Mouse (Mus musculus): ENCODE measurements around the gene Hils1.

Gene Hils1

DNA sequence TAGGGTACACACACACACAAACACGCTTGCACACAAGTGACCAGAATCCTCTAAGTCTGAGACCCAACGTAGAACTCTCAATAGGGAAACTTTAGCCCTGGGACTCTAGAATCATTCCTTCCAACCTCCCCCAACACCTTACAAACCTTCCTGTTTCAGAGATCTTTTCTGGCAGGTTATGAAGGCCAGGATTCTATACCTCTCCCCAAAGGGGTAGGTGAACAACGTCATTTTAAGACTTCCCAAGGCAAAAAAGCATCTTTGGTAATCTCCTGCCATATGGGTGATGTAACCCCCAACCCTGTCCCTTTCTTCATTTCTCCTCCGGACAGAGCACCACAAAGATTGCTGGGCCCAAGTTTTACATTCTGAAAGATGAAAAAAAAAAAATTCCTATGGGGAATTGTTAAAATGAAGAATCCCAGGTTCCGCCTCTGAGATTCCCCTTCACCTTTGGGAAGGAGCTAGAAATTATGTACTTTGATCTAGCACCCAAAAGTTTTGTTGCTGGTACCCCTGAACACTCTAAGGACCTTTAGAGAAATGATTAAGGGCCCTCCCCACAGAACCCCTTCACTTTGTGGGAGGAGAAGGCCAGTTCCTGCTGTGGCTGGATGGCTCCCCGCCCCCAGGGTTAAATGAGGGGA is 22.8 kb downstream of the Hils1 start:
- DNase-seq, result peak; percentile 54

DNA sequence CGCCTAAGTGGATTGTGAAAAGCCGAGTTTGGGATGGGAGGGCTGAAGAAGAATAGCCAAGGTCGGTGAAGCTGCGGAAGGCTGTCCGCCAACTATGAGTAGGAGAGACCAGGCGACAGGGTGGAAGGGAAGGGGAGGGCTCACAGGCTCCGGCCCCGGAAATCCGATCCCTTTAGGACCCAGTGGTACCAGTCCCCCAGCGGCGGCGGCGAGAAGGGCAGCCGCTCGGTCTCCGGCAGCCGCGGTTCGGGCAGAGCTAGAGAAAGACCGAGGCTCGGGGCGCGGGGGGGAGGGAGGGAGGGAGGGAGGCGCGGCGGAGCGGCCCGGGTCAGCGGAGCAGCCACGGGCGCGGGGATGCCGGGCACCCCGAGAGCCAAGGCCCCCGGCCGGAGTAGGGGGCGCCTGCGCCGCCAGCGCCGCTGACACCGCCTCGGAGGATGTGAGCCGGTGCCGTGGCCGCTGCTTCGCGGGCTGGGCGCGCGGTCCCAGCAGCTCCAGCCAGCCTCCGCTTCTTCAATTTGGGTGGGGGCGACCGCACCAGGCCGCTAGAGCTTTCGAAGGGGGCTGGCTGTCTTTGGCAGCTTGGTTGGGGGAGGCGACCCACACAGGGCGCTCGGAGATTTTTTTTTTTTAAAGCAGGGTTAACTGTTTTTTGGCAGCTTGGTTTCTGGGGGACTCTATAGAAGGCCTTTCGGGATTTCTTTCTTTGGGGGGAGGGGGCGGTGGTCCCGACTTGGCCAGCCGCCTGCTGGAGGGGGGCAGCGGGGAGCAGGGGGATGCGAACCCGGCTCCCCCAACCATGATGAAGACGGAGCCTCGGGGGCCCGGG is 23.6 kb downstream of the Hils1 start, which contains the start of gene Ppp1r9b:
Gene Ppp1r9b (plus strand): TSS at position 287 of the 829 bp plus-strand sequence.
- DNase-seq, result peak; percentile 90

DNA sequence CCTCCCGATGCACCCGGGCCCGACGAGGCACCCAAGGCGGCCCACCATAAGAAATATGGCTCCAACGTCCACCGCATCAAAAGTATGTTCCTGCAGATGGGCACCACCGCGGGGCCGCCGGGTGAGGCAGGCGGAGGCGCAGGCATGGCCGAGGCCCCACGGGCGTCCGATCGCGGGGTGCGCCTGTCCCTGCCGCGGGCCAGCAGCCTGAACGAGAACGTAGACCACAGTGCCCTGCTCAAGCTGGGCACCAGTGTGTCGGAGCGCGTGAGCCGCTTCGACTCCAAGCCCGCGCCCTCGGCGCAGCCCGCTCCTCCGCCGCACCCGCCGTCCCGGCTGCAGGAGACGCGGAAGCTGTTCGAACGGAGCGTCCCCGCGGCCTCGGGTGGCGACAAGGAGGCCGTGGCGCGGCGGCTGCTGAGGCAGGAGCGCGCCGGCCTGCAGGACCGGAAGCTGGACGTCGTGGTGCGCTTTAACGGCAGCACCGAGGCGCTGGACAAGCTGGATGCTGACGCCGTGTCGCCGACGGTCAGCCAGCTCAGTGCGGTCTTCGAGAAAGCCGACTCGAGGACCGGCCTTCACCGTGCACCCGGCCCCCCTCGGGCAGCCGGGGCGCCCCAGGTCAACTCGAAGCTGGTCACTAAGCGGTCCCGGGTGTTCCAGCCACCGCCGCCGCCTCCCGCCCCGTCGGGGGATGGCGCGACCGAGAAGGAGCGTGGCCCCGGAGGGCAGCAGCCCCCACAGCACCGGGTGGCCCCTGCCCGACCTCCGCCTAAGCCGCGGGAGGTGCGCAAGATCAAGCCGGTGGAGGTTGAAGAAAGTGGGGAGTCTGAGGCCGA is 24.5 kb downstream of the Hils1 start:
- no peak for DNase-seq

DNA sequence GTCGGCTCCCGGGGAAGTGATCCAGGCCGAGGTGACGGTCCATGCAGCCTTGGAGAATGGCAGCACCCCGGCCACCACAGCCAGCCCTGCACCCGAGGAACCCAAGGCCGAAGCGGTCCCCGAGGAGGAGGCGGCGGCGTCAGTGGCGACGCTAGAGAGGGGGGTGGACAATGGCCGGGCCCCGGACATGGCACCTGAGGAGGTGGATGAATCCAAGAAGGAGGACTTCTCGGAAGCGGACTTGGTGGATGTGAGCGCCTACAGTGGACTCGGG is 25.0 kb downstream of the Hils1 start:
- no peak for DNase-seq

DNA sequence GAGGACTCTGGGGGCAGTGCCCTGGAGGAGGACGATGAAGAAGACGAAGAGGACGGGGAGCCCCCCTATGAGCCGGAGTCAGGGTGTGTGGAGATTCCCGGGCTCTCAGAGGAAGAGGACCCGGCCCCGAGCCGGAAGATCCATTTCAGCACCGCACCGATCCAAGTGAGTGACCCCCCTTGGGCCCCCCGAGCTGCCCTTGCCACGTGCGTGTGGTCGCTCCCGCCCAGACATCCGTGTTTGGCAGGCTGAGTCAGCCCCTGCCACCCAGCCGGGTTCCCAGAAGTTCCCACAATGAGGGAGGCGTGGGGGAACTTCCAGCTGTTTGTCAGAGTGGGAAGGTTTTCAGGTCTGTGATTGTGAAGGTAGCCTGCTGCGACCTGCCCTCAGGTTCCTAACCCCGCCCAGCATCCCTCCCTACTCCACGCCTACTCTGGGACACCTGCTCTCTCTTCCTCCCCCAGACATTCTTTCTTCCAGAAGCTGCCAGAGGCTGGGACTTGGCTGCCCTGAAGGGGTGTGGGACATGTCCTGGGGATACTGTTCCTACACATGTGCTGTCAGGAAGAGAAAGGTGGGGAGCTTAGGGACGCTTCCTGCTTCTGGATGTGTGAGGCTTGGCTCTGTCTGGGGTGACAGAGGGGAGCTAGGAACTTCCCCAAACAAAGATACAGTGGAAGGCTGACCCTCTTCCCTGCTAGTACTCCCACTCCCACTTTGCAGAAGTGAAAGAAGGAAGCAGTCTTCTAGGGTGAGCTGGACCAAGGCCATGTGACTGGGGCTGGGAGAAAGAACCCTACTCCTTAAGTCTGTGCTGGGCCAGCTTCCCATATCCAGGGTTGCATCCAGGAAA is 25.6 kb downstream of the Hils1 start:
- DNase-seq, result no peak

DNA sequence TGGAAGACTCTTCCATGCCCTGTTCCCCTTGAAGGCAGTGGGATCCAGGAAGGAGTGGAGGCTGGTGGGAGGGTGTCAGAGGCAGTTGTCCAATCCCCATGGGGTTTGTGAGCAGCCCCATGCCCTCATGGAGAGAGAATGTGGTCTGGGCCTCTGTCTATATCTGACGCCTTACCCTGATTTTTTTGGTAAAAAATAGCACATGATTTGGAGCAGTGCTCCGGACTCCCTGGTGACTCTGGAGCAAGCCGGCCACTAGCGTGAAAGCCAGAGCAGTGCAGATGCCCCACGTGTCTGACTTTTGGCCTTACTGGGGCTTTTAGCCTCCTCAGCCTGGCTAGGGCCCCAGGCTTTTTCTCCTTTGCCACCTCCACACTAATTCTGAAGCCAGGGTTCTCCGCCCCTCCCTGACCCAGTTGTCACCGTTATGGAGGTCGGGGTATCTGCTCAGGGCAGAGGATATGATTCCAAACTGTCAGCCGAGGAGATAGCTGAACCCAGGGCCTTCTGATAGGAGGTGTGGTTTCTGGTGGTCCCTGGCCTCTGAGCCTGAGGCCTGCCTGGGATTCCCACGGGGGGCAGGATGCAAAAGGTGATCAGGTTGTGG is 26.9 kb downstream of the Hils1 start:
- no peak for DNase-seq

DNA sequence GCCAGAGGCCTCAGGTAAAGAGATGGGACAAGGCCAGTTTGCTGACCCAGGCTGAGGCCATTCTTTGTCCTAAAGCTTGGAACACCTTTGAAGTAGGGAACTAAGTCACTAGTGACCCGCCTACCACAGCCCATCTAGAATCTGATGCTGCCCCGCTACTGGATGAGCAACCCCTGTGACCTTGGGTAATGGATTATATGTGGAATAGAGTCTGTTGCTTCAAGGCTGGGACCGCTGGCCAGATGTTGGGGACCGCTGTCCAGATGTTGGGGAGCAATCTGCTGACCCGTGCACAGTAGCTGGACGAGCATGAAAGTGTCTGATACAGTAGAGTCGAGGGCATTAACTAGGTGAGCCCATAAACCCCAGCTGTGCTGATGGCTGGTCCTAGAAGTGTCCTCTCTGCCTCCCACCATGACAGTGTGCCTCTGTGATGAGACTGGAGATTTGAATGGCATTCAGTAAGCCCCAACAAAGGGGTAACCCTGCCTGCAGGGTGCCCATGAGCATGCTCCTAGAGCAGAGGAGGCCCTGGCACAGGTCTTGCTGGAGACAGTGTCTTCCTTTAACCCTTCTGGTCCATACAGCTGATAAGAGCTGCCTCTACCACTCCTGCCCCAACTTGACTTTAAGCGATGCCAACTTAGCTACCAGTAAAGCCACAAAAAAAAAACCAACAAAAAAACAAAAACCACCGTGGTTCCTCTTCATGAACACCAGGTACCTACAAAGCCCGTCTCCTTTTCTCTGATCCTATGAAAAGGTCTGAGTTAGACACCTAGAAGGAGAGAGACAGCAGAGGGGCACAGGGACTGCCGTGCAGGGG is 27.8 kb downstream of the Hils1 start:
- DNase-seq, result no peak

DNA sequence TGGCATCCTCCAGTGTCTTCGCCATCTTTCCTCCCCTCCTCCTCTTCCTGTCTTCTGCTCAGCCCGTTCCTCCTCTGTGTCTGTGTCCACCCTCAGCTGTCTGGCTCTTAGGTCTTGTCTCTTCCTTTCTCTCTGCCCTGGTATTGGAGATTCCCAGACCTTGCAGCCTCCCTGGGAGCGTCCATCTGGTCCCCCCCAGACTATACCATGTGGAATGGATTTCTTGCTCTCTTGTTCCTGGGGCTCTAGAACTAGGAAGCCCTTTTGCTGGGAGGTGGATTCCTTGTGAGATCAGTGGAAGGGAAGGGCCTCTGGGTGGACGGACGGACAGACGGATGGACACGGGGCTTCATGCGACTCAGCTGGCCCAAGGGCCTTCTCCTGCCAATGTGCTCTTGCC is 28.7 kb downstream of the Hils1 start:
- DNase-seq, result no peak

DNA sequence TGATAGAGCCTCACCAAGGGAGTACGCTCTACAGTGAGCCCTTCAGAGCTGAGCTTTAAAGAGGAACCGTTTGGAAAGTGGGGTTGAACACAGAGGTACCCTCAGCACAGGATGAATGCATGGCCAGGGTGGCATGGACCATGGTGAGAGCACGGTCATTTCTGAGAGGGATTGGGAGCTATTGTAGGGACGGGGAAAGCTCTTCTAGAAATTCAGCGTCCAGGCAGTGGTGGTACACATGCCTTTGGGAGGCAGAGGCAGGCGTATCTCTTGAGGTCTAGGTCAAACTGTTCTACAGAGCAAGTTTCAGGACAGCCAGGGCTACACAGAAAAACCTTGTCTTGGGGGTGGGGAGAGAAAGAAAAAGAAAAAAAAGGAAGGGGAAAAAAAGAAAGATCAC is 29.6 kb downstream of the Hils1 start:
- DNase-seq, result no peak

DNA sequence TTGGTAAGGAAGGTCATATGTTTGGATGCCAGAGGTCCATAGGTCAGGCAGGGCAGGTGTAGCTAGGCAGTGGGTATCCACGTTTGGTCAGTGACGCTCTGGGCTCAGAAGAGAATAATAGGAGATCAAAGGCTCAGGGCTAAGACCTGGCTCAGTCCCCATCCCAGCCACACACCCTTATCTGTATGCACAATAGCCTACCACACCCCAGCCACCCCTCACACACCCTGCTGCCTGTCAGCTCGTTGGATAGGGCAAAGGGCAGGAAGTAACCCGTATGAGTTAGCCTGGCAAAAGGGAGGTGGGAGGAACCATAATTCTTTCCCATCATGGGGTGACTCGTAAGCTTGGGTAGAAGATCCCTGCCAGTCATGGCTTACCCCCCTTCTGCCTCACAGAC is 30.2 kb downstream of the Hils1 start:
- no peak for DNase-seq

DNA sequence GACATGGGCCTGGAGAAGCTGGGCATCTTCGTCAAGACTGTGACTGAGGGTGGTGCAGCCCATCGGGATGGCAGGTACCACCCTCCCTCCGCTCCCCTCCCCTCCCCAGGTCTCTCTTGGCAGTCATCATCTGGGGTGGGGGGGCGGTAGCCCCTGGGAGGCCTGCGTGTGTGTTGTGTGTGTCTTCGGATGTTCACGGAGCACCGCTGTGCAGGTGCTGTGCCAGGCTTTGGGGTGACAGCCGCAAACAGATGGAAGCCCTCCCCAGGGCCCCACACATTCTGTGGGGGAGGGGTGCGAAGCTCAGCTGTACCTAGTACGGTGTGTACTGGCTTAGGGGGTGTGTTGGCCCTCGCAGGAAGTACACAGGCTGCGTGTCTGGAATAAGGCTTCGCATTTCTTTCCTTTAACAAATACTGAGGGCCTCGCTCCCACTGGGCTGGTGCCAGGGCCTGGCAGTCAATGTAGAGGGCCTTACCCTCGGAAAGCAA is 30.7 kb downstream of the Hils1 start:
- DNase-seq, result no peak

DNA sequence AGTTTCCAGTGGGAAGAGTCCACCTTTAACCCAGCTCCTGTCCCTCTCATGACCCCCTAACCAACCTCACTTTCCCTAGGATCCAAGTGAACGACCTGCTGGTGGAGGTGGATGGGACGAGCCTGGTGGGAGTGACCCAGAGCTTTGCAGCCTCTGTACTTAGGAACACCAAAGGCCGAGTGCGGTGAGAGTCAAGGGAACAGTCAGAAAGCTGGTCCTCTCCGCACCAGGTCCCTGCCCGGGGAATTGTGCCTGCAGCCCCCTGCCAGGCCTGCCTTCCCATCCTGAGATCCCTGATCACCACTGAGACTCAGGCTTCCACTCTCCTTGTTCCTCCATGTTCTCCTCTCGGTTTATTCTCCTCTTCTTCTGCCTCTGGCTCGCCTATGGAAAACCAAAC is 32.7 kb downstream of the Hils1 start:
- no peak for DNase-seq

DNA sequence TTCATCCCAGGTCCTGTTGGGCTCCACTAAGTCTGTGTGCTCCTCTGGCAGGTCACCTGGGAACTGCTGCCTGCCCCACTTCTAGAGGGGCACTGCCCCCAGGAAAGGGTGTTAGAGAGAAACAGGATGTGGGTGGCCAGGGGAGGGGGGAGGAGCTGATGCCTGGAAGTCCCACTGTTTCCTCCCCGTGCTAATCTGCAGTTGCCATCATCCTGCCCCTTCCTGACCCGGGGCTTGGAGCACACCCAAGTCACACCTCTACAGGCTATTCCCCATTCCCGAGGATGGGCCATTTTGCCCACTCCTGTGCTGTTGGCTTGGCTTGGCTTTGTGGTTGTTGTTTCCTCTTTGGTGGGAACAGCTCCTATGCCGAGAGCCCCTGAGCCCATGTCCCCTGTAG is 33.2 kb downstream of the Hils1 start:
- peak; percentile 48 for DNase-seq

DNA sequence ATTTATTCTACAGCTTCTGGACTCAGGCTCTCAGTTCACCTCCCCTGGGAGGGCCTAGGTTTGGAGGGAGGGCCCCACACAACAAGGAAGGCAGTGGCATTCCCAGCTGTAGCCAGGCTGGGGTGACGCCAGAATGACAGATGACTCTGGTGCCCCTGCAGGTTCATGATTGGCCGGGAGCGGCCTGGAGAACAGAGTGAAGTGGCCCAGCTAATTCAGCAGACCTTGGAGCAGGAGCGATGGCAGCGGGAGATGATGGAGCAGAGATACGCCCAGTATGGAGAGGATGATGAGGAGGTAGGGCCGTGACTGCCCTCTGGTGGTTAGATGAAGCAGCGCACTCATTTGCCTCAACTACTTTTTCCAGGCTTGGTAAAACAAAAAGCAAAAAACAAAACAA is 33.7 kb downstream of the Hils1 start:
- peak; percentile 88 for DNase-seq

DNA sequence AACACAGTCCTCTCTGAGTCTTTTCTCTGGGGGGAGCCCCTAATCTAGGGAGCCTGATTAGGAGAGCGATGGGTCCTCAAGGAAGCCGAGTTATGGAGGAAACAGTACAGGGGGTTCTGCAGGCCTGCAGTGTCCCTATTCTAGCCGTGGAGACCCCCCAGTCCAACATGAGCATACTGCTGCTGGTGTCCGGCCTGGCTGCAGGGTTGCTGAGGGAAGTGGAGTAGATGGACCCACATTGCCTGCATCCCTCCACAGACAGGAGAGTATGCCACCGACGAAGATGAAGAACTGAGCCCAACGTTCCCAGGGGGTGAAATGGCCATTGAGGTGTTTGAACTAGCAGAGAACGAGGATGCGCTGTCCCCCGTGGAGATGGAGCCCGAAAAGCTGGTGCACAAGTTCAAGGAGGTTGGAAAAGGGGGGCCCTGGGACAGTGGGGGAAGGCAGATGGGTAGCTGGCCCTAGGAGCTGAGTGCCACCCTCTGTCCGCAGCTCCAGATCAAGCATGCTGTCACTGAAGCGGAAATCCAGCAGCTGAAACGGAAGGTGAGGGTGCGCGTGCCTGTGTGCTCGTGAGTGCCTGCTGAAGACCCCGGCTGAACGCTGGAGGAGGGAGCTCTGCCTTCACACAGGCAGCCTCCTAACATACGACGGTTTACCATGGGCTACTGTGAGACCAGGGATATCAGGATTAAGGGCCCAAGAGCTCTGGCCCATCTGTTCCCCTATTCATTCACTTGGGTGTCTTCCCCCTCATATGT is 34.4 kb downstream of the Hils1 start:
- no peak for DNase-seq

DNA sequence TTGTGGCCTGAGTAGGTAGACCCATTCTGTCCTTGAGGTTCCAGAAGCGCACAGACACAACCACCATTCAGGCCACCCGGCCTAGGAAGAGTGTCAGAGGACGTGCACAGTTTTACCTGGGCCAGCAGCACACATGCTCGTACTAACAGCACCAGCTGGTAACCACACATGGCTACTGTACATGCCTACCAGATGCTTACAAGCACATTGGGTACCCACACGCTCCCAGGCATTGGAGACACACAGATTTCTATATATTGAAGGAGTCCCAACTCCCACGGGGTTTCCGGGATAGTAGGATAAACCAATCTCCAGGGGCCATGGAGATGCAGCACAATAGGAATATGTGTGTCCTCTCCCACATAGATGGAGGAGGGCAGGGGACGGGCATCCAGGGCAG is 35.3 kb downstream of the Hils1 start:
- no peak for DNase-seq

DNA sequence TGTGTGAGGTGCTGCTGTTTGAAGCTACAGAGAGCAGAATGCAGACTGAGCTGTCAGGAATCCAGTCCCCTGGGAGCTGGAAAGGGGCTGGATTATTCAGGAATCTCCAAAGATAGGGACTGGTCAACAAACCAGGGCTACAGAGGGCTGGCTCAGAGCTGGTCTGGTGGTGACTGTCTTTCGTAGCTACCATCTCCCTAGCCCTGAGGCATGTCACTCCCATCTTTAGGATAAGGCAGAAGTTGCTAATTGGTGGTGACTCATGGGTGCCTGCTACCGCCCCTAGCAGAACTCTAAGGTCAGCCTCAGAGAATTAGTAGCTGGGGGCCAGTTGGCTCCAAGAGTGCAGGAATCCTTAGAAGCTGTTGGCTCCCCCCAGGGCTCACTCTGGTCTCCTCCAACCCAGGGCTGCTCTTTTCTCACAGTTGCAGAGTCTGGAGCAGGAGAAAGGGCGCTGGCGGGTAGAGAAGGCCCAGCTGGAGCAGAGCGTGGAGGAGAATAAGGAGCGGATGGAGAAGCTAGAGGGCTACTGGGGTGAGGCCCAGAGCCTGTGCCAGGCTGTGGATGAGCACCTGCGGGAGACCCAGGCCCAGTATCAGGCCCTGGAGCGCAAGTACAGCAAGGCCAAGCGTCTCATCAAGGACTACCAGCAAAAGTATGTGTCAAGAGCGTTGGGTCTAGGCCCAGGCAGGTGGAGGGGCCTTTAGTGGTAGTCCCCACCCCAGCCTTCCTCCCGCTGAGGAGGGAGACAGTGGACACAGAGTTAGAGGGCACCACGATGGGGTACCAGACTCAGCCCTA is 36.9 kb downstream of the Hils1 start:
- no peak for DNase-seq

DNA sequence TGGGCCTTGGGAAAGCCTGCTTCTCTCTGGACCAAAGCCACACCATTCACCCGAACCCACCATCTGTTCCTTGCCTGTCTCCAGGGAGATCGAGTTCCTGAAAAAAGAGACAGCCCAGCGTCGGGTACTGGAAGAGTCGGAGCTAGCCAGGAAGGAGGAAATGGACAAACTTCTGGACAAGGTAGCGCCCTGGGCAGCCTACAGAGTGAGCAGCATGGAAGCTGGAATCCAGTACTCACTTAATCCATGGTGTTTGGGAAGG is 37.5 kb downstream of the Hils1 start:
- no peak for DNase-seq

DNA sequence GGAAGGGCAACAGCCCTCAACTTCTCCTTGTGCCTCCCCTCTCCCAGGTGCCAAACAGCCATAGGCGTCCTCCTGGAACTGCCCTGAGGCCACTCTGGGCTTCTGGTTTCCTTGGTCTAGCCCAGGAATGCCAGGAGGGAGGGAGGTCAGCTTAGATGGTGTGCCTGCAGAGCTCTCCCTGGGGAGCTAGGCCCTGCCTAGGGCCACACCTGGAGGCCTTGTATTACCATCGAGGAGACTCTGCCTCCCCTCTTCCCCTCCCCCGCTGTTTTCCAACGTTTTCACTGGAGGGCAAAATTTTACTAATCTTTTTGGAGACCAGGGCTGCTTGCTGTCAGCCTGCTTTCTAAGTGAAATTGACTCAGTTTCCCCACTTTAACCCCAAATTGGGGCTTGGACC is 38.6 kb downstream of the Hils1 start:
- DNase-seq, result no peak

Measured in cerebellum, adult 8-10 months (tissue).